Mouse (Mus musculus) lung, embryonic 14.5 days (tissue): ENCODE results near the gene Ptges3l. TPM values are rescaled to one million over a fixed set of nuclear protein-coding genes. Genes with fewer than 3 reads are reported as not detected.
A peak's percentile ranks its signal among the peaks of the same experiment; 100 is the strongest.
"Not testable (repeated sequence)": the region's sequence is repeated elsewhere in the genome, so short reads cannot be mapped to it uniquely, and the experiment has no call there.

Experiments used
- ATAC-seq: fragments of 200-750 bp; cut with Nextera tagmentation; 2 replicates; pipeline ENCODE4 v1.8.0; 2017; ENCODE audit warnings: mild to moderate bottlenecking, moderate TSS enrichment, moderate library complexity; ENCODE audit not compliant: insufficient read depth
- DNase-seq: peaks from one replicate; pipeline ENCODE4 v3.0.0-alpha.2; 2015
- H3K27ac ChIP-seq: fragments of 300-500 bp; sonication (generic); 2 replicates; pipeline ENCODE4 v1.5.1; 2014; ENCODE audit warnings: low read depth, mild to moderate bottlenecking, moderate library complexity
- H3K27me3 ChIP-seq: fragments of 300-500 bp; sonication (generic); 2 replicates; pipeline ENCODE4 v1.6.1; 2014; ENCODE audit warnings: low read length, control low read depth; ENCODE audit not compliant: insufficient read depth
- H3K36me3 ChIP-seq: fragments of 300-500 bp; sonication (generic); 2 replicates; pipeline ENCODE4 v1.6.1; 2014; ENCODE audit warnings: control low read depth; ENCODE audit not compliant: insufficient read depth
- H3K4me1 ChIP-seq: fragments of 300-500 bp; sonication (generic); 2 replicates; pipeline ENCODE4 v1.6.1; 2014; ENCODE audit warnings: antibody characterized with exemption, control low read depth; ENCODE audit not compliant: insufficient read depth
- H3K4me2 ChIP-seq: fragments of 300-500 bp; sonication (generic); 2 replicates; pipeline ENCODE4 v1.6.1; 2014; ENCODE audit warnings: mild to moderate bottlenecking
- H3K4me3 ChIP-seq: fragments of 300-500 bp; sonication (generic); 2 replicates; pipeline ENCODE4 v1.5.1; 2014; ENCODE audit warnings: low read depth, low read length
- H3K9ac ChIP-seq: fragments of 300-500 bp; sonication (generic); 2 replicates; pipeline ENCODE4 v1.6.1; 2014
- H3K9me3 ChIP-seq: fragments of 300-500 bp; sonication (generic); 2 replicates; pipeline ENCODE4 v1.6.1; 2016; ENCODE audit warnings: low read depth, low read length, control low read depth
- CTCF ChIP-seq: IDR thresholded peaks from 2 replicates; pipeline ENCODE4 v1.5.1; 2016; ENCODE audit warnings: antibody characterized with exemption, low read depth
- WGBS: fragments of 180-500 bp; shearing (Covaris S2); extraction: QIAGEN DNeasy Blood & Tissue Kit; methylation state at CpG from one replicate; pipeline ENCODE4 v1.1.7; 2014; 5-methylcytosine and 5-hydroxymethylcytosine counted together
- polyA plus RNA-seq: library from polyadenylated mRNA; unstranded; fragments of >200 nt; fragmentation: Nextera tagmentation; extraction: Ambion mirVana; gene quantifications from 2 replicates; pipeline ENCODE4 v1.2.1, GENCODE M21; 2014

The Ptges3l gene
- polyA plus RNA-seq, 1 experiment from 2014 or later, result 9.3 TPM

DNA sequence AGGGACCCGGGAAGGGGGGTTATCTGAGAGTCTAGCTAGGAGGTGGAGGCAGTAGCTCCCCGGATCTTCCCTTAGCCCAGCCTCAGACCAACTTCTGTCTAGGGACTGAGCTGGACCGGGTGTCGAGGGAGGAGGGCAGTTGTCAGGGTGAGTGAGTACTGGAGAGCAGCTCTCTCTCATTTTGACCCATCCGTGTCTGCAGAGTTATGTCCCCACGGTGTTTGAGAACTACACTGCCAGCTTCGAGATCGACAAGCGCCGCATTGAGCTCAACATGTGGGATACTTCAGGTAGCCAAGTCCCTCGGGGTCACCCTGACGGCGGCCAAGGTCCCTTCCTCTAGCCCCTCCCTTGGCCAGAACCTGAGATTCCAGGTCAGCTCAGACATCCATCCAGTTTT lies 43.6 kb upstream of the Ptges3l start:
- no peak for ATAC-seq
- TF ChIP-seq CTCF, result no peak
- H3K9ac ChIP-seq, result peak overlapping the region; percentile 60
- H3K27ac ChIP-seq, result no peak overlapping the region
- WGBS, result 4% methylated on average over 13 of the region's 13 CpGs
- no peaks in the 10 kb centered on the region for H3K4me1 ChIP-seq
- peak overlapping the region; percentile 98 for H3K4me2 ChIP-seq
- H3K27me3 ChIP-seq, result no peaks in the 10 kb centered on the region
- no peak for DNase-seq
- no peaks in the 10 kb centered on the region for H3K9me3 ChIP-seq
- no peaks in the 10 kb centered on the region for H3K36me3 ChIP-seq
- peak overlapping the region; percentile 77 for H3K4me3 ChIP-seq

GRCm38 (mm10) chr11:101468263-101468688 lies 43.1 kb upstream of the Ptges3l start:
- Histone ChIP-seq H3K9ac (peak overlapping the region; percentile 60), H3K27ac (no peak overlapping the region), H3K36me3 (no peaks in the 10 kb centered on the region), H3K4me1 (no peaks in the 10 kb centered on the region), H3K4me3 (peak overlapping the region; percentile 77), H3K4me2 (peak overlapping the region; percentile 98), H3K27me3 (no peaks in the 10 kb centered on the region), H3K9me3 (no peaks in the 10 kb centered on the region)
- DNase-seq (peak; percentile 44), ATAC-seq (peak; percentile 34)
- under 1% methylated on average over 31 of the region's 31 CpGs for WGBS
- TF ChIP-seq CTCF, result no peak

GRCm38 (mm10) chr11:101467477-101468262 lies 42.5 kb upstream of the Ptges3l start:
- no peaks in the 10 kb centered on the region; the same call in 1 of the 2 replicates for H3K4me1 ChIP-seq
- WGBS, result under 1% methylated on average over 54 of the region's 54 CpGs
- DNase-seq (peak; percentile 83), ATAC-seq (peak; percentile 69)
- H3K9ac ChIP-seq, result peak overlapping the region; percentile 60
- peak overlapping the region; percentile 77 for H3K4me3 ChIP-seq
- 0 out of 2 replicates have a peak, but pooled peaks cover under 1% of the 10 kb centered on the region for H3K36me3 ChIP-seq
- no peaks in the 10 kb centered on the region for H3K27me3 ChIP-seq
- H3K27ac ChIP-seq, result no peak overlapping the region
- peak; percentile 45 for TF ChIP-seq CTCF
- no peaks in the 10 kb centered on the region for H3K9me3 ChIP-seq
- H3K4me2 ChIP-seq, result peak overlapping the region; percentile 98

DNA sequence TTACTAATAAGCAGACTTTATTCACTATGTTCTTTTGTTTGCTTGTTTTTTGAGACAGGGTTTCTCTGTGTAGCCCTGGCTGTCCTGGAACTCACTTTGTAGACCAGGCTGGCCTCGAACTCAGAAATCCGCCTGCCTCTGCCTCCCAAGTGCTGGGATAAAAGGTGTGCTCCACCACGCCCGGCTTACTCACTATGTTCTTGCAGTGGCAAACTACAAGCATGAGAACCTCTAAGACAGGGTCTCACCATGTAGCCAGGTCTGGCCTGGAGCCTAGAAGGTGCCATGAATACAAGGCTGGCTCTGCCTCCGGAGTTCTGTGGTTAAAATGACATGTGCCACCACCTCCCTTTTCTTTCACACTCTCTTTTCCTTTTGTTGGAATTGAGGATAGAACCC lies 41.4 kb upstream of the Ptges3l start:
- not testable (repeated sequence) for H3K9me3 ChIP-seq, H3K4me1 ChIP-seq, DNase-seq, H3K36me3 ChIP-seq, ATAC-seq, H3K27me3 ChIP-seq, H3K27ac ChIP-seq, H3K9ac ChIP-seq
- Histone ChIP-seq H3K4me2 (peak overlapping the region; percentile 97), H3K4me3 (peak overlapping the region; percentile 74)
- WGBS, result 51% methylated on average over 5 of the region's 5 CpGs

- ATAC-seq (peak; percentile 59; the same call in 1 of the 2 replicates), DNase-seq (peak; percentile 76)
- Histone ChIP-seq H3K4me2 (peak within 1 kb of the TSS; percentile 98), H3K9ac (peak within 1 kb of the TSS; percentile 62), H3K27me3 (no peaks in the 10 kb centered on the region), H3K4me3 (peak within 1 kb of the TSS; percentile 74), H3K36me3 (peaks cover 15% of the 10 kb centered on the region; the same call in 1 of the 2 replicates), H3K9me3 (no peaks in the 10 kb centered on the region), H3K4me1 (peaks cover 5% of the 10 kb centered on the region; the same call in 1 of the 2 replicates), H3K27ac (peak within 1 kb of the TSS; percentile 79)
- 1% methylated on average over 60 of the region's 60 CpGs for WGBS
- no peak for TF ChIP-seq CTCF
These were observed 40.9 kb upstream of the Ptges3l start, which contains the start of gene Vat1 for GRCm38 (mm10) chr11:101465869-101466551. TSS of gene Vat1 (minus strand) at chr11:101466230.

DNA sequence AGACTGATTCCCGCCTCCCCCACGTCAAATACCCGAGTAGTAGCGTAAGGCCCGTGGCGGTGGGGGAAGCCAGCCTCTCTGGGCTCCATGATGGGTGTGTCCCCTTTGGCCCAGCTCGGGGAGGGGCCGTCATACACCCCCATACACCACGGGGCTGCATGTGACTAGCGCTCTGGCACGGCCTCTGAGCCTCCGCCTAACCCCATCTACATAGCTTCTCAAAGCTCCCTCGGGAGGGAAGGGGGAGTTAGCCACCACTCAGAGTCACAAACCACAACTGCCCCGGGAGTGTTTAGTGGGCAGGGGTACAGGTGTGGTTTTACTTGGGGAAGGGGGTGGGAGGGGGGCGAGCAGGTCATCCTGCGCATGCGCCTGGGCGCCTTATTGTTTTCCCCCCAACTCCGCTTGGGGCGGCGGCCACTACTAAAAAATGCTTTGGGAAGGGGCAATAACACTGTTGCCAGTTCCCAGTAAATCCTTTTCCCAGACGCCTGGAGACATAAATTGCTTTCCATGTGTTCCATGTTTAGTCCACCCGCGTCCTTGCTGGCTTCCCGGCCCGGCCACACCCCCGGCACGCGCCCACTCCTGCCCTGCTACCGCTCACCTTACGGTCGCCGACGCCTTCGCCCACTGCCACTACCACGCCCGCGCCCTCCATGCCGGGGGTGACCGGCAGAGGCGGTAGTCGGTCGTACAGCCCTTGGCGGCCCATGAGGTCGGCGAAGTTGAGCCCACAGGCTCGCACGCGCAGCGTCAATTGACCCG lies 40.2 kb upstream of the Ptges3l start:
- Histone ChIP-seq H3K27ac (peak overlapping the region; percentile 79), H3K4me1 (peaks cover 5% of the 10 kb centered on the region; the same call in 1 of the 2 replicates)
- peak; percentile 30 for ATAC-seq

More for the DNA sequence above, 40.2 kb upstream of the Ptges3l start:
- peak overlapping the region; percentile 62 for H3K9ac ChIP-seq
- under 1% methylated on average over 51 of the region's 51 CpGs for WGBS
- peak; percentile 56 for DNase-seq
- peak overlapping the region; percentile 97 for H3K4me2 ChIP-seq
- TF ChIP-seq CTCF, result peak; percentile 30; the same call in 1 of the 2 replicates
- no peaks in the 10 kb centered on the region for H3K9me3 ChIP-seq
- peaks cover 19% of the 10 kb centered on the region; the same call in 1 of the 2 replicates for H3K36me3 ChIP-seq
- peak overlapping the region; percentile 74 for H3K4me3 ChIP-seq
- H3K27me3 ChIP-seq, result no peaks in the 10 kb centered on the region
